Mouse (Mus musculus) intestine, embryonic 15.5 days (tissue): ENCODE measurements around the gene Rassf1. TPM values are rescaled to one million over a fixed set of nuclear protein-coding genes. Genes with fewer than 3 reads are reported as not detected.

Source experiments
- ATAC-seq: fragments of 200-750 bp; cut with Nextera tagmentation; 2 replicates; pipeline ENCODE4 v1.8.0; 2017; ENCODE audit warnings: moderate TSS enrichment, moderate library complexity
- H3K27ac ChIP-seq: fragments of 300-500 bp; sonication (generic); 2 replicates; pipeline ENCODE4 v1.5.1; 2015; ENCODE audit warnings: mild to moderate bottlenecking, inconsistent platforms
- H3K27me3 ChIP-seq: fragments of 300-500 bp; sonication (generic); replicated peaks from 2 replicates; pipeline ENCODE4 v1.6.1; 2015; ENCODE audit warnings: inconsistent platforms
- H3K36me3 ChIP-seq: fragments of 300-500 bp; sonication (generic); 2 replicates; pipeline ENCODE4 v1.6.1; 2015; ENCODE audit warnings: inconsistent platforms
- H3K4me1 ChIP-seq: fragments of 300-500 bp; sonication (generic); replicated peaks from 2 replicates; pipeline ENCODE4 v1.6.1; 2015; ENCODE audit warnings: inconsistent platforms
- H3K4me2 ChIP-seq: fragments of 300-500 bp; sonication (generic); replicated peaks from 2 replicates; pipeline ENCODE4 v1.6.1; 2015; ENCODE audit warnings: mild to moderate bottlenecking, inconsistent platforms
- H3K4me3 ChIP-seq: fragments of 300-500 bp; sonication (generic); replicated peaks from 2 replicates; pipeline ENCODE4 v1.5.1; 2015; ENCODE audit warnings: inconsistent platforms
- H3K9ac ChIP-seq: fragments of 300-500 bp; sonication (generic); 2 replicates; pipeline ENCODE4 v1.6.1; 2015; ENCODE audit warnings: inconsistent platforms
- H3K9me3 ChIP-seq: fragments of 300-500 bp; sonication (generic); 2 replicates; pipeline ENCODE4 v1.6.1; 2016; ENCODE audit warnings: inconsistent platforms
- WGBS: fragments of 180-500 bp; shearing (Covaris S2); methylation state at CpG from one replicate; pipeline ENCODE4 v1.1.7; 2015; 5-methylcytosine and 5-hydroxymethylcytosine counted together
- polyA plus RNA-seq: library from polyadenylated mRNA; unstranded; fragments of >200 nt; fragmentation: Nextera tagmentation; extraction: Ambion mirVana; gene quantifications from 2 replicates; pipeline ENCODE4 v1.2.1, GENCODE M21; 2015

The Rassf1 gene
- polyA plus RNA-seq, 1 experiment from 2014 or later = 51.7 TPM

DNA sequence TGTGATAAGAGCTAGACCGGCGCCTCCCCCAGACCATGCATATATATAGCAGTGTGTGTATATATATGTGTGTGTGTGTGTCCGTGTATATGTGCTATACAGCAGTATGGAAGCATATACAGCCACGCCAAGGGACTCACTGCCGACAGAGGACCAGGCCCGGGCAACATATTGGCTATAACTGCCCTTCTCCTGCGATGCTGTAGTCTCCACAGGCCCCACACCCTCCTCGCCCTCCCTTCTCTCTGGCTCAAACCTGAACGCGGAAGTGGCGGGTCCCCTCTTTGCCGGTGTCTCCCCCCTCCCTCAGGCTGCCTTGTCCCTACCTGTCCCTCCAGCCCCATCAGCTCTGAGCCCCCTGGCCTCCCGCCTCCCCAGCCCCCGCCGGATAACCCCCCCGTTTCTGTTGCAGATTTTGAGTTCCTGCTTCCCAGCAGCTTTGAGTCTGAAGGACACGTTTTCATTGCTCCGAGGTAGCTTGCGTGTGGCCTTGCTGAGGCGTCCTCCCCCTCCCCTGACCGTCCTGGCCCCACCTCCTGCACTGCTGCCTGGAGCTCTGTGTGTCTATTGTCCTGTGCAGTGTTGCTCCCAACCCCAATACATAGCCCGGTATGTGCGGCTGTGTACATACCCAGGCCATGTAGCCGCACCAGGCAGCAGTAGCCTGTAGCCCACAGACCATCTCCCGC, 29.5 kb upstream of the Rassf1 start:
- no peak overlapping the region; the same call in 1 of the 2 replicates for H3K27ac ChIP-seq

DNA sequence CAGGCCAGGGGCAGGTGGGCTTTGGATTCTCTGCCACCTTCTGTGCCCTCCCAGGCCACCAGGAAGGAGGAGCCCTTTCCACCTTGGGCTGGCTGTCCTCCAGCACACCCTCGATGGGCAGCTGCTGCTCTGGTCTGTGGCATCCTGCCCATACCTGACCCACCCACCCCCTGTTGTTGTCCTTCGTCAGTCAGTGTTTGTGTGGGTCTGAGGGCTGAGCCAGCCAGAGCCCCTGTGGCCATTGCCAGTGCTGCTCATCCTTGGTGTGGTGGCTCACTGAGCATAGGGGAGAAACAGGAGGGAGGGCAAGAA, 29.0 kb upstream of the Rassf1 start:
- H3K9me3 ChIP-seq = no peaks in the 10 kb centered on the region
- peak; percentile 1 for ATAC-seq
- 28% methylated on average over 2 of the region's 2 CpGs for WGBS
- peaks cover 7% of the 10 kb centered on the region; the same call in 1 of the 2 replicates for H3K27me3 ChIP-seq
- H3K4me1 ChIP-seq = peaks cover 33% of the 10 kb centered on the region
- H3K9ac ChIP-seq = 0 out of 2 replicates have a peak overlapping the region, but pooled peaks have one; percentile 23
- peak overlapping the region; percentile 62 for H3K4me2 ChIP-seq
- no peak overlapping the region for H3K27ac ChIP-seq
- no peaks in the 10 kb centered on the region for H3K36me3 ChIP-seq
- peak overlapping the region; percentile 11; the same call in 1 of the 2 replicates for H3K4me3 ChIP-seq

More for the DNA sequence above, 29.5 kb upstream of the Rassf1 start:
- peaks cover 29% of the 10 kb centered on the region for H3K4me1 ChIP-seq
- H3K9me3 ChIP-seq = no peaks in the 10 kb centered on the region
- WGBS = 16% methylated on average over 25 of the region's 25 CpGs
- ATAC-seq = peak; percentile 56
- peak overlapping the region; percentile 11 for H3K4me3 ChIP-seq
- peaks cover 7% of the 10 kb centered on the region; the same call in 1 of the 2 replicates for H3K27me3 ChIP-seq
- H3K9ac ChIP-seq = 0 out of 2 replicates have a peak overlapping the region, but pooled peaks have one; percentile 23
- no peaks in the 10 kb centered on the region for H3K36me3 ChIP-seq
- peak overlapping the region; percentile 62 for H3K4me2 ChIP-seq

DNA sequence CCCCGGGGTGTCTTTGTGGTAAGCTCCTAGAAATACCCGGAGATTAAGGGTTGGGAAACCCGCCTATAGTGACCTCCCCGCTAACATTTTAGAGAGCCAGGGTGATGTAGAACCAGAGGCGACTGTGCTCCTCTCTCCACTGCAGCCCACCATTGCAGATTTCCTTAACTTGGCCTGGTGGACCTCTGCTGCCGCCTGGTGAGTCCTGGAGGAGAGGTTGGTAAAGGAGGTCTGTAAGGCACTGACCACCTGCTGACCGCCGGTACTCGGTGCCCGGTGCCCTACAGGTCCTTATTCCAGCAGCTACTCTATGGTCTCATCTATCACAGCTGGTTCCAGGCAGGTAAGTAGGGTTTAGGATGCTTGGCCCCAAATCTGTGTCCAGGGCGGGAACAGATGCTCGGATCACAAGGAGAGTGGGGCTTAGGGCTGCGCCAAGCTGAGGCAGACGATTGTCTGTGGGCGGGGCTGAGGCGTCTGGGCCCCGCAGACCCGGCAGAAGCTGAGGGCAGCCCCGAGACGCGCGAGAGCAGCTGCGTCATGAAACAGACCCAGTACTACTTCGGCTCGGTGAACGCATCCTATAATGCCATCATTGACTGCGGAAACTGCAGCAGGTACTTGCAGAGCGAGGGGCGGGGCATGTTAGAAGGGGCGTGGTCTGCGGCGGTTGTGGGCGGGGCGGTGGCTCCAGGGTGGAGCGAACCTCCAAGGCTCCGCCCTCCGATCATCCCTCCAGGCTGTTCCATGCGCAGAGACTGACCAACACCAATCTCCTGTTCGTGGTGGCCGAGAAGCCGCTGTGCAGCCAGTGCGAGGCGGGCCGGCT, 24.9 kb upstream of the Rassf1 start:
- peaks cover 28% of the 10 kb centered on the region for H3K4me1 ChIP-seq
- 6% methylated on average over 44 of the region's 44 CpGs for WGBS
- no peaks in the 10 kb centered on the region for H3K9me3 ChIP-seq
- H3K9ac ChIP-seq = peak overlapping the region; percentile 37; the same call in 1 of the 2 replicates
- peak; percentile 77 for ATAC-seq
- no peaks in the 10 kb centered on the region for H3K36me3 ChIP-seq
- H3K27ac ChIP-seq = no peak overlapping the region
- H3K27me3 ChIP-seq = peaks cover 7% of the 10 kb centered on the region
- peak overlapping the region; percentile 39 for H3K4me3 ChIP-seq
- H3K4me2 ChIP-seq = peak overlapping the region; percentile 88

DNA sequence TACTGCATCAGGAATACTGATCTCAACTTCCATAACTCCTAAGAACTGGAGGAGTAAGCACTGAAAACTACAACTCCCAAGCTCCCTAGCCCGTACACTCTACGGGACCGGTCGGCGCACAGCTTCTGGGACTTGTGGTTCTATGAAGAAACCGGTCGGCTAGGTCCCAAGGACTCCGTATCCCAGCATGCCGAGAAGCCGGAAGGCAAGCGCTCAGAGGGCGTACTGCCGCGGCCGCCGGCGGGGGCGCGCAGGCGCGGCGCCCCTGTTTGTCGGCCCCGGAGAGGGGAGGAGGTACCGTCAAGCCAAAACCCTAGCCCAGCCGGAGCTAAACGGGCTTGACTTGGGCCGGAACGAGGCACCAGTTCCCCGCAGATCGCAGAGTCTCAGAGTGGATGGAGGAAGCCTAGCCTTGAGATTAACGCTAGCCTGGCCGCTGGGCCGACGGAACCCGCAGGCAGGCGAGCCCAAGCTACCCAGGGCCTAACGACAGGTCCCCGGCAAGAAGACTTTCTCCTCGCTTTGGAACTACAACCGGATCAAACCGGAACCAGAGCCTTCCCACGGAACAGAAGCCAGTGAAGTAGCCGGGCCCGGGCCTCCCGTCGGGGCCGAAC, 17.5 kb upstream of the Rassf1 start, which contains the start of gene Tmem115:
Tmem115 (plus strand) TSS at position 155 of the 617 bp plus-strand sequence.
- Histone ChIP-seq H3K9ac (peak within 1 kb of the TSS; percentile 79), H3K36me3 (peaks cover 10% of the 10 kb centered on the region; the same call in 1 of the 2 replicates), H3K27ac (peak within 1 kb of the TSS; percentile 79), H3K4me2 (peak within 1 kb of the TSS; percentile 92), H3K4me1 (peaks cover 21% of the 10 kb centered on the region), H3K27me3 (no peaks in the 10 kb centered on the region), H3K9me3 (no peaks in the 10 kb centered on the region), H3K4me3 (peak within 1 kb of the TSS; percentile 76)
- peak; percentile 98 for ATAC-seq
- WGBS = under 1% methylated on average over 48 of the region's 48 CpGs

DNA sequence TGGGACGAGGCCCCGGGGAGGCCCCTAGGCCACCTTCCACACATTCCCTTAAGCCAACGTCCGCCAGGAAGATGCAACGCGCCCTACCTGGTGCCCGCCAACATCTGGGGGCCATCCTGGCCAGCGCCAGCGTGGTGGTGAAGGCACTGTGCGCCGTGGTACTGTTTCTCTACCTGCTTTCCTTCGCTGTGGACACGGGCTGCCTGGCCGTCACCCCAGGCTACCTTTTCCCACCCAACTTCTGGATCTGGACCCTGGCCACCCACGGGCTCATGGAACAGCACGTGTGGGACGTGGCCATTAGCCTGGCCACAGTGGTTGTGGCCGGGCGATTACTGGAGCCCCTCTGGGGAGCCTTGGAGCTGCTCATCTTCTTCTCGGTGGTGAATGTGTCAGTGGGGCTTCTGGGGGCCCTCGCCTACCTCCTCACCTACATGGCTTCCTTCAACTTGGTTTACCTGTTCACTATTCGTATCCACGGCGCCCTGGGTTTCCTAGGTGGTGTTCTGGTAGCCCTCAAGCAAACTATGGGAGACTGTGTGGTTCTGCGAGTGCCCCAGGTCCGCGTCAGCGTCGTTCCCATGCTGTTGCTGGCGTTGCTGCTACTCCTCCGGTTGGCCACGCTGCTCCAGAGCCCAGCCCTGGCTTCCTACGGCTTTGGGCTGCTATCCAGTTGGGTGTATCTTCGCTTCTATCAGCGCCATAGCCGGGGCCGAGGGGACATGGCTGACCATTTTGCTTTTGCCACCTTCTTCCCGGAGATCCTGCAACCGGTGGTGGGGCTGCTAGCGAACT, 16.8 kb upstream of the Rassf1 start:
- peaks cover 10% of the 10 kb centered on the region; the same call in 1 of the 2 replicates for H3K36me3 ChIP-seq
- ATAC-seq = peak; percentile 3

DNA sequence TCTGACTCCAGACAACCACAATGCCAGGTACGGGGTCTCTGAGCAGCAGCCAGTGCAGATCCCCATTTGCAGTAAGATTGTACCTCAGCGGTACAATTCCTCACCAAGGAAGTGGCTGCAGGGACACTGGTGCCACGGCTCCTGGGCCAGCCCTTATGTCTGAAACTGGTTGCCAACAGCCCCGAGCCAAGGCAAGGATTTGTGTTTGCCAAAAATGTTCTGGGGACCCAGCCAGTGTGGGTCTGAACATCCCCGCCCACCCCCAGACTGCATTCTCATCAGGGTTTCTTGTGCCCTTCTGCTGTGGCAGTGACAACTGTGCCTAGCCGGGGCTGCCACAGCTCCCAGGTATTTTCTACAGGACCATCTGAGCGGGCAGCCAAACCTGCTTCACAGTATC, 13.1 kb upstream of the Rassf1 start:
- no peak overlapping the region for H3K4me3 ChIP-seq
- peaks cover 14% of the 10 kb centered on the region; the same call in 1 of the 2 replicates for H3K36me3 ChIP-seq
- no peaks in the 10 kb centered on the region for H3K9me3 ChIP-seq
- ATAC-seq = no peak
- H3K9ac ChIP-seq = no peak overlapping the region
- WGBS = 93% methylated on average over 7 of the region's 7 CpGs
- no peaks in the 10 kb centered on the region for H3K27me3 ChIP-seq
- H3K4me1 ChIP-seq = peaks cover 37% of the 10 kb centered on the region
- H3K27ac ChIP-seq = no peak overlapping the region
- no peak overlapping the region for H3K4me2 ChIP-seq

More for the DNA sequence above, 16.8 kb upstream of the Rassf1 start:
- Histone ChIP-seq H3K4me1 (peaks cover 21% of the 10 kb centered on the region), H3K9me3 (no peaks in the 10 kb centered on the region), H3K9ac (peak overlapping the region; percentile 79), H3K4me3 (peak overlapping the region; percentile 76), H3K27me3 (no peaks in the 10 kb centered on the region), H3K4me2 (peak overlapping the region; percentile 92), H3K27ac (peak overlapping the region; percentile 79)
- WGBS = under 1% methylated on average over 40 of the region's 40 CpGs

DNA sequence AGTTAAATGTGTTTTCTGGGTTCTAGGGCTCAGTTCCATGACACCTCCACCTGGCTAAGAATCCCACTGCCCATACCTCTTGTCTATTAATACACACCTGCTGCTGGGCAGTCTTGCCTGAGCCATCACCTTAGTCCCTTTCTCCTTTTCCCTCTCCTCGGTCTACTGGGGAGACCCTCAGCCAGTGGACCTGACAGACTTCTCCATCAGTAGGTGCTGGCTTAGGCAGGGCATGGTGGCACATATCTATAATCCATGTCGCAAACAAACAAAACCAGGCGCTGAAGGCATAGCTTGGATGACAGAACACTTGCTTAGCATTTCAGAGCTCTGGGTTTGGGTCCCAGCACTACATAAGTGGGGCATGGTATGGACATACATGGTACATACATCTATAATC, 12.6 kb upstream of the Rassf1 start:
- Histone ChIP-seq H3K9ac (no peak overlapping the region), H3K27me3 (no peaks in the 10 kb centered on the region), H3K4me1 (peaks cover 37% of the 10 kb centered on the region), H3K4me3 (no peak overlapping the region), H3K9me3 (no peaks in the 10 kb centered on the region), H3K4me2 (no peak overlapping the region), H3K36me3 (peaks cover 14% of the 10 kb centered on the region; the same call in 1 of the 2 replicates), H3K27ac (no peak overlapping the region)
- WGBS = 89% methylated on average over 3 of the region's 3 CpGs
- no peak for ATAC-seq

DNA sequence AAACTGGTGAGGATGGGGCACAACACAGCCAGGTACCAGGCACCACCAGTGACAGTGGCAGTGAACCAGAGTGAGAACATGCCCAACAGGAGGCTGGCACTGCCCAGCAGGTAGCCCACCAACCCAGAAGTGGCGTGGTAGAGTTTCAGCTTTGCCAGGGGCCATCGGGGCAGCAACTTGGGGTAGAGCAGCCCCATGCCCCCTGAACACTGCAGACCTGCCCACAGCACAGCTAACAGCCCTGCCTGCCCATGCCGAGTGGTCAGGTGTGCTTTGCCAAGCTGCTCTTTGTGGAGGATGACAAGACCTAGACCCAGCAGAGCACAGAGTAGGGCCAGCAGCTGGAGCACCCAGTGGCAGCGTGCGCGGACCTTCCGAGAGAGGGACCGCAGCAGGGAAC, 11.4 kb upstream of the Rassf1 start:
- H3K27ac ChIP-seq = no peak overlapping the region
- no peak overlapping the region for H3K4me2 ChIP-seq
- no peaks in the 10 kb centered on the region for H3K9me3 ChIP-seq
- WGBS = 93% methylated on average over 8 of the region's 8 CpGs
- ATAC-seq = no peak
- peaks cover 37% of the 10 kb centered on the region for H3K4me1 ChIP-seq
- no peak overlapping the region for H3K9ac ChIP-seq
- no peak overlapping the region for H3K4me3 ChIP-seq
- H3K27me3 ChIP-seq = no peaks in the 10 kb centered on the region
- peaks cover 18% of the 10 kb centered on the region; the same call in 1 of the 2 replicates for H3K36me3 ChIP-seq

DNA sequence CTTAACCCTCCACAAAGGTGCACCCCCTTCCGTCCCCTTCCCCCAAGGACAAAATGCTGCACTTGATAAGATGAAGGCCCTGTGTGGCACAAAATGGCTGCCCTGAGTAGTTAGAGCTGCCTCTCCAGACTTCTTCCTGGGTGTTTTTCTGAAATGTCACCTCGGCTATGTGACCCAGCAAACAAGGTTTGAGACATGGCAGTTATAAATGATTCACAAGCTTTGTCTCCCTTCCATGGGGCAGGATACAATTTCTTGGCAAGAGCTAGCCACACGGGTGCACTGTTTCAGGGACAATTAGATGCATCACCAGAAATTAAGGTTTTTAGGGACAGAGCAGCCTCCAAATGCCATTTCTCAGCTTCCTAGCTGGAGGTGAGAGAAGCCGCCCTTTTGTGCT, 10.9 kb upstream of the Rassf1 start:
- peak overlapping the region; percentile 83; the same call in 1 of the 2 replicates for H3K4me2 ChIP-seq
- WGBS = 73% methylated on average over 4 of the region's 4 CpGs
- ATAC-seq = no peak
- H3K9ac ChIP-seq = no peak overlapping the region
- H3K9me3 ChIP-seq = no peaks in the 10 kb centered on the region
- H3K27ac ChIP-seq = no peak overlapping the region
- H3K27me3 ChIP-seq = no peaks in the 10 kb centered on the region
- no peak overlapping the region for H3K4me3 ChIP-seq
- H3K4me1 ChIP-seq = peaks cover 37% of the 10 kb centered on the region
- H3K36me3 ChIP-seq = peaks cover 18% of the 10 kb centered on the region; the same call in 1 of the 2 replicates

DNA sequence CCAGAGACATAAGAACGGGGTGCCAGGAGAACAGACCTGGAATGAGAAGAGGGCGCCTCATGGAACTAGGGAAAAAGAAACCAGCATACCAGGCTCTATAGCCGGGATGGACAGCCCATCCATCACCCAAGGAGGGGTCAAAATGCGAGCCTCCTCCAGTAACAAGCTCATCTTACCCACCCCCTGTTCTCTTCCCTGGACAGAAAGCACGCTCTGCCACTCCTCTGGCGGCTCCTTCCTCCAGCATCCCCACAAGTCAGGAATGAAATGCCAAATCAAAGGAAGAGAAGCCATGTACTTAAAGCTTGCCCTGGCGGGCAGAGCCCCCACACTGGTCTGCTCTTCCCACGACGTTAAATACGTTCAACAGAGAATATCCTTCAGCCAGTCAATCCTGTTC, 10.3 kb upstream of the Rassf1 start:
- WGBS = 30% methylated on average over 10 of the region's 10 CpGs
- H3K36me3 ChIP-seq = peaks cover 18% of the 10 kb centered on the region; the same call in 1 of the 2 replicates
- peak overlapping the region; percentile 13; the same call in 1 of the 2 replicates for H3K27ac ChIP-seq
- no peak overlapping the region for H3K9ac ChIP-seq
- no peaks in the 10 kb centered on the region for H3K27me3 ChIP-seq
- no peaks in the 10 kb centered on the region for H3K9me3 ChIP-seq
- no peak for ATAC-seq
- peaks cover 31% of the 10 kb centered on the region for H3K4me1 ChIP-seq
- peak overlapping the region; percentile 59; the same call in 1 of the 2 replicates for H3K4me3 ChIP-seq
- peak overlapping the region; percentile 83 for H3K4me2 ChIP-seq
